Mouse (Mus musculus) embryonic facial prominence, embryonic 15.5 days (tissue): ENCODE data around the gene Ptma. TPM values are rescaled to one million over a fixed set of nuclear protein-coding genes. Genes with fewer than 3 reads are reported as not detected.

Source experiments
- ATAC-seq: fragments of 200-750 bp; cut with Nextera tagmentation; 2 replicates; pipeline ENCODE4 v1.8.0; 2017; ENCODE audit warnings: low read depth, moderate TSS enrichment; ENCODE audit not compliant: insufficient number of reproducible peaks, low FRiP score, low TSS enrichment
- H3K27ac ChIP-seq: fragments of 300-500 bp; sonication (generic); replicated peaks from 2 replicates; pipeline ENCODE4 v1.5.1; 2015; ENCODE audit warnings: mild to moderate bottlenecking, inconsistent platforms
- H3K27me3 ChIP-seq: fragments of 300-500 bp; sonication (generic); 2 replicates; pipeline ENCODE4 v1.6.1; 2015; ENCODE audit warnings: inconsistent platforms
- H3K36me3 ChIP-seq: fragments of 300-500 bp; sonication (generic); 2 replicates; pipeline ENCODE4 v1.6.1; 2015; ENCODE audit warnings: mild to moderate bottlenecking, inconsistent platforms
- H3K4me1 ChIP-seq: fragments of 300-500 bp; sonication (generic); 2 replicates; pipeline ENCODE4 v1.6.1; 2015; ENCODE audit warnings: inconsistent platforms
- H3K4me2 ChIP-seq: fragments of 300-500 bp; sonication (generic); replicated peaks from 2 replicates; pipeline ENCODE4 v1.6.1; 2015; ENCODE audit warnings: mild to moderate bottlenecking, inconsistent platforms
- H3K4me3 ChIP-seq: fragments of 300-500 bp; sonication (generic); replicated peaks from 2 replicates; pipeline ENCODE4 v1.5.1; 2015; ENCODE audit warnings: mild to moderate bottlenecking, inconsistent platforms
- H3K9ac ChIP-seq: fragments of 300-500 bp; sonication (generic); 2 replicates; pipeline ENCODE4 v1.6.1; 2015; ENCODE audit warnings: inconsistent platforms
- H3K9me3 ChIP-seq: fragments of 300-500 bp; sonication (generic); replicated peaks from 2 replicates; pipeline ENCODE4 v1.6.1; 2016; ENCODE audit warnings: inconsistent platforms
- WGBS: fragments of 180-500 bp; shearing (Covaris S2); methylation state at CpG from one replicate; pipeline ENCODE4 v1.1.7; 2015; 5-methylcytosine and 5-hydroxymethylcytosine counted together
- polyA plus RNA-seq: library from polyadenylated mRNA; unstranded; fragments of >200 nt; fragmentation: Nextera tagmentation; extraction: Ambion mirVana; gene quantifications from 2 replicates; pipeline ENCODE4 v1.2.1, GENCODE M21; 2015

Gene Ptma
- polyA plus RNA-seq, 1 experiment from 2014 or later, result 1,945 TPM

DNA sequence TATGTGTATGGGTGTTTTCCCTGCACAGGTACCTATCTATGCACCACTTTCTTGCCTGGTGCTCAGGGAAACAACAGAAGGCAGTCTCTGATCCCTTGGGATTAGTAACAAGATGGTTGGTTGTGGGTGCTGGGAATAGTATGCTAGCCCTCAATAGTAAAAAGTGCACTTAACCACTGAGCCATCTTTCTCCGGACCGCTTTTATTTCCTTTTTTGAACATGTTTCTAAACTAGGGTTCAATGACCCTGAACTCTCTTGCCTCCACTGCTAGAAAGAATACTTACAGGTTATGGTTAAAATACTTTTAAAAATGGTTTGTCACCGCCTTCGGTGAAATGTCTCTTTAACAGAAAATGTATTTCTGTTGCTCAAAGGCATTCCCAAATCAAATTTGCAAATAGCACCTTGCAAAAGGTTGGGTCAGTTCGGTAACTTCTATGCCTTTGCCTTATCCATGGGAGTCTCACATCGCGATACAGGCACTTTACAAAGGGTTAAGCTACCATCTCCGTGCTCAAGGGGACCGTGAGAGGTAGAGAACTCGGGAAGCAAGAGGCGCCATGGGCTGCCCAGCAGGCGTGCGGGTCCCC lies 39.7 kb upstream of the Ptma start:
- Histone ChIP-seq H3K9ac (peak overlapping the region; percentile 55), H3K27me3 (no peaks in the 10 kb centered on the region), H3K4me1 (peaks cover 29% of the 10 kb centered on the region), H3K36me3 (no peaks in the 10 kb centered on the region), H3K4me2 (peak overlapping the region; percentile 52), H3K4me3 (peak overlapping the region; percentile 74), H3K9me3 (no peaks in the 10 kb centered on the region), H3K27ac (peak overlapping the region; percentile 97)
- no peak; the same call in 1 of the 2 replicates for ATAC-seq
- WGBS, result 7% methylated on average over 13 of the region's 13 CpGs

DNA sequence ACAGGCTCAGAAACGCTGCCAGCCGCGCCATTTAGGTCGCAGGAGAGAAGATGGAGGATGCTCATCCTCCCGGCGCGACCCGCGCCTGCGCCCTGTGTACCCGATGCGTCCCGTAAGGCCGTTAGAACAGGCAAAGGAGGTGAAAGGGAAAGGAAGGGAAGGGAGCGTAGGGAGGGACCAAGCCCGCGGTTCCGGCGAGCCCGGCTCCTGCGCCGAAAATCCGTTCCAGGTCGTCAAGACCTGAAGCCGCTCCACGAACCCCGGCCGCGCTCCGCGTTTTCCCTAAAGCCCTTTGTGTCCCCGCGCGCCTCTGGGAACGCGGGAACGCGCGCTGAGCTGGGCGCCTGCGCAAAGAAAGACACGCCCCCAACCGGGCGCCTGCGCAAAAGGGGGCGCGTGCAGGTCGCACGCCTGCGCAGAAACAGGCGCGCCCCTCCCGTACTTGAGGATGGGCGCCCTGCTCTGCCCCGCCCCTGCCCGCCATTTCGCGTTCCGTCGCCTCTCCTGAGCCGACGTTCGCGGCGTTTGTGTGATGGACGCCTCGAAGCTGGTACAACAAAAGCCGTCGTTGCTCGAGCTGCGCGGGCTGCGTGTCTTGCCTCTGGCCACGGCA lies 39.1 kb upstream of the Ptma start:
- Histone ChIP-seq H3K36me3 (no peaks in the 10 kb centered on the region), H3K9ac (peak overlapping the region; percentile 88), H3K4me2 (peak overlapping the region; percentile 68), H3K27me3 (no peaks in the 10 kb centered on the region), H3K4me3 (peak overlapping the region; percentile 74), H3K9me3 (no peaks in the 10 kb centered on the region), H3K27ac (peak overlapping the region; percentile 97), H3K4me1 (peaks cover 32% of the 10 kb centered on the region)
- WGBS, result under 1% methylated on average over 74 of the region's 74 CpGs
- peak; percentile 97 for ATAC-seq

DNA sequence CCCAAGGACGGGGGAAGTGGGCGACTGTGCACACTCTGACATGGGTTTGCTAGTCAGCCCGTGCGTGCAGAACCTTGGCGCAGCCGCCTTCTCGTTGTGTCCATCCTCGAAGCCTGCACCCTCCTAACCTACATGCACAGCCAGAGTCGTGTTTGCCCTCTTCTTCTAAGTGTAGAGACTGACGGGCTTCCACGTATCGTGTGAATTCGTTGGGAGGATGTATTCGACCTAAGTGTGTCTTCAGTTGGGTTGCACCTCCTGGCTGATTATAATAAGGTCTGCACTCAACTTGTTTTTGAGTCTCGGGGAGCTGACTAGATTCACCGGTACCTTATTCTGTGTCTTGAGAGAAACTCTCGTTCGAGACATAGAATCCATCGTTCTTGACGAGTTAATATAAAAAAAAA lies 38.6 kb upstream of the Ptma start:
- Histone ChIP-seq H3K9me3 (no peaks in the 10 kb centered on the region), H3K4me3 (peak overlapping the region; percentile 74), H3K4me2 (peak overlapping the region; percentile 68), H3K27me3 (no peaks in the 10 kb centered on the region), H3K36me3 (no peaks in the 10 kb centered on the region), H3K9ac (peak overlapping the region; percentile 88), H3K4me1 (peaks cover 31% of the 10 kb centered on the region), H3K27ac (peak overlapping the region; percentile 97)
- no peak for ATAC-seq
- WGBS, result 7% methylated on average over 20 of the region's 20 CpGs

DNA sequence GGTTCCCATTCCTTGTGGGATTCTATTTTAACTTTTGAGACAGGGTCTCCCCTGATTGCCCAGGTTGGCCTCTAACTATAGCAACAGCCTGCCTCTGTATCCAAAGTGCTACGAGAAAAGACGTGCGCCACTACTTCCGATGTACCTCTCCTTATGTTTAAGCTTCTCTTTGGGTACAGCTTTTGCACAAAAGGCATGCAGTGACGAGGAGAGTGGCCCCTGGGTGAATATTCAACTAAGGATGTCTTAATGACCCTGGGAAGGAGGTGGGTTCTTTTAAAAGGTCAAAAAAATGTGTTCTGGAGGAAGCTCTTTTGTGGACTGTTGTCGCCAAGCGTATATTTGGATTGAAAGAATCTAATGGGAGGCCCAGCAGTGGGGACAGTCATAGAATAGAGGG lies 38.2 kb upstream of the Ptma start:
- peaks cover 31% of the 10 kb centered on the region for H3K4me1 ChIP-seq
- H3K36me3 ChIP-seq, result no peaks in the 10 kb centered on the region
- H3K27ac ChIP-seq, result peak overlapping the region; percentile 97
- WGBS, result 60% methylated on average over 7 of the region's 7 CpGs
- ATAC-seq, result no peak
- no peaks in the 10 kb centered on the region for H3K27me3 ChIP-seq
- H3K9ac ChIP-seq, result peak overlapping the region; percentile 88
- peak overlapping the region; percentile 74 for H3K4me3 ChIP-seq
- peak overlapping the region; percentile 68 for H3K4me2 ChIP-seq
- H3K9me3 ChIP-seq, result no peaks in the 10 kb centered on the region

DNA sequence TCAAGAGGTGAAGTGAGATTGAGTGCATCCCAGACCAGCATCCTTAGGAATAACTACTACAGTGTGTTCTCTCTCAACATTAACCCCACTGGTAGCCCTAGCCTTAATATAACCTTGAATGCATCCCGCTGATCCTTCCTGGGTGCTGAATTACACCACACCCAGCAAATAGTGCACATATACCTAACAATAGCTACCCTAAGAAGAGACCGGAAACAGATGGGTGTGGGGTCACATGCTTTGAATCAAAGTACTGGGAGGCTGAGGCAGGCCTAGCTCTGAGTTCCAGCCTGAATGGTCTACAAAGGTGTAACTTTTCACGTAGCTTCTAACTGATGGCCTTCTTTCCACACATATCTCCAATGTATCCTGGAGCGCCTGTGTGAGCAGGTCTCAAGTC lies 37.8 kb upstream of the Ptma start:
- Histone ChIP-seq H3K27ac (peak overlapping the region; percentile 97; the same call in 1 of the 2 replicates), H3K4me3 (peak overlapping the region; percentile 74), H3K9me3 (no peaks in the 10 kb centered on the region), H3K27me3 (no peaks in the 10 kb centered on the region), H3K36me3 (no peaks in the 10 kb centered on the region), H3K4me1 (peaks cover 31% of the 10 kb centered on the region), H3K4me2 (peak overlapping the region; percentile 68), H3K9ac (no peak overlapping the region)
- 90% methylated on average over 4 of the region's 4 CpGs for WGBS
- ATAC-seq, result no peak

DNA sequence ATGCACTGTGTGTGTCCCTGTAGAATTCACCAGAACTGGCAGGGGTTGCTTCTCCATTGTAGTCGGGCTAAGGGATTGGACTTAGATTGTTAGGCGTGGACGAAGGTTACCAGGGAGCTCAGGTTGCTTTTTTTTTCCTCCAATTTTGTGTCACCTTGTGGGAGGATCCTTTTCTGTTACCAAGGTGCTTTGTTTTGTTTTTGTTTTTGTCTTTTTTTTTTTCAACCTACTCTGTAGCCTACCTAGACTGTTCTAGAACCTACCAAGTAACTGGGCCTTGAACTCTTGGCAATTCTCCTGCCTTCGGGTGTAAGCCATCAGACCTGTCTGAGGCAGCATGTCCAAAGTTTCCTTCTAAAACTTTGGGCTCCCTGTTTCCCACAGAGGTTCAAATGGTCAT lies 36.6 kb upstream of the Ptma start:
- no peak overlapping the region for H3K9ac ChIP-seq
- no peak overlapping the region for H3K4me2 ChIP-seq
- H3K4me1 ChIP-seq, result peaks cover 31% of the 10 kb centered on the region
- no peaks in the 10 kb centered on the region for H3K36me3 ChIP-seq
- H3K4me3 ChIP-seq, result no peak overlapping the region
- H3K27me3 ChIP-seq, result no peaks in the 10 kb centered on the region
- 90% methylated on average over 4 of the region's 4 CpGs for WGBS
- ATAC-seq, result no peak
- H3K27ac ChIP-seq, result no peak overlapping the region
- H3K9me3 ChIP-seq, result no peaks in the 10 kb centered on the region

DNA sequence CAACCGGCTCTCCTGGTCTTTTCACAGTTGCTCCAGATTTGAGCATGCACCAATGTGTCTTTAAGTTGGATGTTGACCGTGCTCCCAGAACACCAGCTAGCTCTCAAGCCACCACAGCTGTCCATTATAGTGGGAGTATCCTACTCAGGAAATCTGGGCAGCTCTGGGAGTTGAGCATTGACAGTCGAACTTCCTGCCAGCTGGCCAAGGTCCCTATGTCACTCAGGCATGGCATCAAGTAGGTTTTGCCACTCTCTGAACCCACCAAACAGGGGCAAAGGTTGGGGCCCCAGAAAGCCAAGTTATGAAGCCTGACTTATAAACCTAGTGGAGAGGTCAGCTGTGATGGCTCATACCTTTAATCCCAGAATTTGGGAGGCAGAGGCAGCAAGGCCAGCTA lies 35.8 kb upstream of the Ptma start:
- Histone ChIP-seq H3K27ac (peak overlapping the region; percentile 78; the same call in 1 of the 2 replicates), H3K27me3 (no peaks in the 10 kb centered on the region)
- 84% methylated on average over 3 of the region's 3 CpGs for WGBS

DNA sequence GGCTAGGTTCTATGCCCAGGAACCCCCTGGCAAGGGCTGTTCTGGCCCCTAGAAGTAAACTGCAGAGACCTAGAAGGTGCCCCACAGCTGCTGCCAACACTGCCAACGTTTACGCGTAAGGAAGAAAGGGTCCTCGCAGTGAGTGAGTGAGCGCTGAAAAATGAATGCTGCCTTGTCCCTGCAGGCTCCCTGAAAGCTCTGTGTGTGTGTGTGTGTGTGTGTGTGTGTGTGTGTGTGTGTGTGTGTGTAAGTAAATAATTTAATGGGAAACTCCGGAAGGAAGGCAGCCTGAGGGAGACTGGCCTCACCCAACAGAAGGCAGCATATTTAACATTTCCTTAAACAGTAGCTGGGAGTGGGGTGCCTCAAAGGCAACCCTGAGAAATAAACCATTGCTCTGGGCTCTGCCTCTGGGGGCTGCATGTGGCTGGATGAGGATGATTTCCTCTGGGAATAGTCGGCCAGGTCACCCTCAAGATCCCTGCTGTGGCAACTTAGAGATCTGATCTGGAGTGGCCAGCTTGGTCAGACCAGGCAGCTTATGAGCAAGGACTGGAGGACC lies 34.9 kb upstream of the Ptma start:
- Histone ChIP-seq H3K4me1 (peaks cover 31% of the 10 kb centered on the region), H3K27ac (peak overlapping the region; percentile 78), H3K27me3 (no peaks in the 10 kb centered on the region), H3K9me3 (no peaks in the 10 kb centered on the region), H3K9ac (no peak overlapping the region), H3K36me3 (no peaks in the 10 kb centered on the region), H3K4me3 (no peak overlapping the region), H3K4me2 (no peak overlapping the region)
- ATAC-seq, result no peak
- 30% methylated on average over 7 of the region's 7 CpGs for WGBS

More for the DNA sequence above, 35.8 kb upstream of the Ptma start:
- Histone ChIP-seq H3K4me3 (no peak overlapping the region), H3K4me2 (no peak overlapping the region), H3K36me3 (no peaks in the 10 kb centered on the region), H3K9ac (no peak overlapping the region), H3K9me3 (no peaks in the 10 kb centered on the region), H3K4me1 (peaks cover 31% of the 10 kb centered on the region)
- no peak for ATAC-seq

DNA sequence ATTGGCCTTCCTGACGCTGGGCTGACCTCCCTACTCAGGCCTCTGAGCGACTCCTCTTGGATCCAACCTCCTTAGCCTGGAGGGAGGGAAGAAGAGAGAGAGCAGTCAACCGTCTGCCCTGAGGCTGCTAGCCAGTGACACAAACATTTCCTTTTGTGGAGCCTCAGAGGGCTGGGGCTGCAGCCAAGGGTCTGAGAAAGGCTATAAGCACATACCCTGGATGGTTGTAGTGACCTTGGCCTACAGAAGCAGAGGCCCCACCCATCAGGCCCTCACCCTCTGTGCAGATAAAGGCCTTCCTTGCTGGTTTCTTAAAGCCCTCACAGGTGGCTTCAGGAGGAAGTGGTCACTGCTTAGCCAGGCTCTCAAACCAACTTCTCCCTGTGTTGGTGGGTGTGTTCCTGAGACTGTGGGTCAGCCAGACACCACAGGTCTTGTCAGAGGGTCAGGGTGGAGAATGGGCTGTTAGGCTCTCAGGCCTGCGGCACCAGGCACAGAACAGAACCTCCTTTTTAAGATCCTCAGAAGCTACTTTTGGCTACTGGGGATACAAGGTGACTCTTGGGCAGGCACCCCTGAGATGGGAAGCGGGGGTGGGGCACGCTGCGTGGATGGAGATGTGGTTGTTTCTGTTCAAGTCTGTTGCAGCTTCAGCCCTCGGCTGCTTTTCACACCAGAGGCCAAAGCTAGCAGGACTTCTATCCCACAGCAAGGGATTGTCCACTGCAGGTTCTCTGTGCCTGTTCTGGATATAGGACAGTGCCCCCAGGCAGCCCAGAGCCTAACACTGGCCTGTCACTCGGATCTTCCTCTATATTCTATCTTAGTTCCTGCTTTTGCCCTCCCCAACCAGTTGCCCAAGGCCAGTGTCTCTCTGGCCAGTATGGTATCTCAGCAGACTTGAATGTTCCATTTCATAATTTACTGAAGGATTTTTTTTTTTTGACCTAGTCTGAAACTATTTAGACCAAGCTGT lies 34.1 kb upstream of the Ptma start:
- Histone ChIP-seq H3K27me3 (no peaks in the 10 kb centered on the region), H3K4me1 (peaks cover 32% of the 10 kb centered on the region), H3K9ac (no peak overlapping the region), H3K9me3 (no peaks in the 10 kb centered on the region), H3K4me2 (no peak overlapping the region), H3K36me3 (no peaks in the 10 kb centered on the region), H3K4me3 (no peak overlapping the region), H3K27ac (peak overlapping the region; percentile 78)
- ATAC-seq, result no peak
- 63% methylated on average over 9 of the region's 9 CpGs for WGBS

DNA sequence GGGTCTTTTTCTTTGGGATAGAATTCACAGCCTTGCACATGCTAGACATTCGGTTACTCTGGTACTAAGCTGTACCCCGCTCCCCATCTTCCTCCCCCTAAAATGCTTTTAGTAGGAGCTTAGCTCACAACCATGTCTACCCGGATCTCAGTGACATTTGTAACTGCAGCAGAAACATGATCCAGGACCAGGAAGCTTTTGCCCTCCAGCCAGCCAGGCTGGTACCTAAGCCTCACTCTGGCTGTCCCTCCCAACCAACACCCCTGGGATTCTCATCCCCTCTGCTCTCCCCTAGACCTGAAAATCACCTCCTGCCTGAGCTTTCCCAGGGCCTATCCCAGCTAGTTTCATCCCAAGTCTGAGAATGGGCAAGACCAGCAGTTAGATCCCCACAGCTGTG lies 32.7 kb upstream of the Ptma start:
- peaks cover 36% of the 10 kb centered on the region for H3K4me1 ChIP-seq
- H3K4me3 ChIP-seq, result no peak overlapping the region
- H3K27me3 ChIP-seq, result no peaks in the 10 kb centered on the region
- H3K36me3 ChIP-seq, result no peaks in the 10 kb centered on the region
- no peak for ATAC-seq
- no peak overlapping the region for H3K9ac ChIP-seq
- H3K9me3 ChIP-seq, result no peaks in the 10 kb centered on the region
- H3K4me2 ChIP-seq, result no peak overlapping the region
- no peak overlapping the region for H3K27ac ChIP-seq
- 56% methylated on average over 3 of the region's 3 CpGs for WGBS

DNA sequence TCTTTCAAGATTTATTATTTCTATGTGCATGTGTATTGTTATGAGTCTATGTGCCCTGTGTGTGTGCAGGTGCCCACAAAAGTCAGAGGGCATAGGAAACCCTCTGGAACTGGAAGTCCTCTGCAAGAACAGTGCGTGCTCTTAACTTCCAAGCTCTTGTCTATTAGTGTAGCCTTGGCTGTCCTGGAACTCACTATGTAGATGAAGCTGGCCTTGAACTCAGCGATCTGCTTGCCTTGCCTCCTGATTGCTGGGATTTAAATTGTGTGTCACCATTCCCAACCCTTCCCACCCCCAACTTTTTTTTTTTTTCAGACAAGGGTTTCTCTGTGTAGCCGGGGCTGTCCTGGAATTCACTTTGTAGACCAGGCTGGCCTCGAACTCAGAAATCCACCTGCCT lies 30.2 kb upstream of the Ptma start:
- H3K4me1 ChIP-seq, result peaks cover 40% of the 10 kb centered on the region
- no peaks in the 10 kb centered on the region for H3K9me3 ChIP-seq
- H3K36me3 ChIP-seq, result no peaks in the 10 kb centered on the region
- ATAC-seq, result no peak
- H3K4me2 ChIP-seq, result no peak overlapping the region
- no peak overlapping the region for H3K4me3 ChIP-seq
- no peaks in the 10 kb centered on the region for H3K27me3 ChIP-seq
- no peak overlapping the region for H3K9ac ChIP-seq
- no peak overlapping the region for H3K27ac ChIP-seq
- 92% methylated on average over 4 of the region's 4 CpGs for WGBS
